Mouse (Mus musculus) lung, embryonic 16.5 days (tissue): Measurements from ENCODE around the gene Ablim1. TPM values are rescaled to one million over a fixed set of nuclear protein-coding genes. Genes with fewer than 3 reads are reported as not detected.

Experiments used
- ATAC-seq: fragments of 200-750 bp; cut with Nextera tagmentation; 2 replicates; pipeline ENCODE4 v1.8.0; 2017; ENCODE audit warnings: low read depth, mild to moderate bottlenecking, moderate library complexity
- H3K27ac ChIP-seq: fragments of 300-500 bp; sonication (generic); 2 replicates; pipeline ENCODE4 v1.5.1; 2014; ENCODE audit warnings: mild to moderate bottlenecking, control low read depth, low read length
- H3K27me3 ChIP-seq: fragments of 300-500 bp; sonication (generic); 2 replicates; pipeline ENCODE4 v1.6.1; 2014; ENCODE audit warnings: low read depth, low read length, mixed read lengths; ENCODE audit not compliant: control insufficient read depth, insufficient read depth
- H3K36me3 ChIP-seq: fragments of 300-500 bp; sonication (generic); 2 replicates; pipeline ENCODE4 v1.6.1; 2014; ENCODE audit warnings: low read length; ENCODE audit not compliant: control insufficient read depth, insufficient read depth
- H3K4me1 ChIP-seq: fragments of 300-500 bp; sonication (generic); replicated peaks from 2 replicates; pipeline ENCODE4 v1.6.1; 2014; ENCODE audit warnings: low read length, mixed read lengths; ENCODE audit not compliant: control insufficient read depth, insufficient read depth
- H3K4me2 ChIP-seq: fragments of 300-500 bp; sonication (generic); 2 replicates; pipeline ENCODE4 v1.6.1; 2014; ENCODE audit warnings: low read depth, low read length, control low read depth
- H3K4me3 ChIP-seq: fragments of 300-500 bp; sonication (generic); 2 replicates; pipeline ENCODE4 v1.5.1; 2014; ENCODE audit warnings: mild to moderate bottlenecking, low read length, control low read depth
- H3K9ac ChIP-seq: fragments of 300-500 bp; sonication (generic); 2 replicates; pipeline ENCODE4 v1.6.1; 2014; ENCODE audit warnings: low read length, control low read depth
- H3K9me3 ChIP-seq: fragments of 300-500 bp; sonication (generic); 2 replicates; pipeline ENCODE4 v1.6.1; 2016; ENCODE audit warnings: low read length; ENCODE audit not compliant: control insufficient read depth
- WGBS: fragments of 180-500 bp; shearing (Covaris S2); extraction: QIAGEN DNeasy Blood & Tissue Kit; methylation state at CpG from one replicate; pipeline ENCODE4 v1.1.7; 2014; 5-methylcytosine and 5-hydroxymethylcytosine counted together
- polyA plus RNA-seq: library from polyadenylated mRNA; unstranded; fragments of >200 nt; fragmentation: Nextera tagmentation; extraction: Ambion mirVana; gene quantifications from 2 replicates; pipeline ENCODE4 v1.2.1, GENCODE M21; 2015

Ablim1 gene
- polyA plus RNA-seq, 1 experiment from 2014 or later: 54.5 TPM

GRCm38 (mm10) chr19:57230996-57231395, 83.7 kb downstream of the Ablim1 start:
- Histone ChIP-seq H3K4me3 (no peak overlapping the region), H3K27ac (no peak overlapping the region), H3K27me3 (no peaks in the 10 kb centered on the region), H3K36me3 (no peaks in the 10 kb centered on the region), H3K4me1 (no peaks in the 10 kb centered on the region), H3K9ac (no peak overlapping the region), H3K4me2 (no peak overlapping the region), H3K9me3 (no peaks in the 10 kb centered on the region)
- WGBS: 52% methylated on average over 4 of the region's 4 CpGs
- no peak for ATAC-seq

GRCm38 (mm10) chr19:57229161-57229560, 85.6 kb downstream of the Ablim1 start:
- no peaks in the 10 kb centered on the region for H3K4me1 ChIP-seq
- H3K27me3 ChIP-seq: no peaks in the 10 kb centered on the region
- H3K4me3 ChIP-seq: no peak overlapping the region
- H3K36me3 ChIP-seq: no peaks in the 10 kb centered on the region
- ATAC-seq: no peak
- no peak overlapping the region for H3K4me2 ChIP-seq
- no peaks in the 10 kb centered on the region for H3K9me3 ChIP-seq
- H3K27ac ChIP-seq: no peak overlapping the region
- H3K9ac ChIP-seq: no peak overlapping the region
- WGBS: 86% methylated on average over 3 of the region's 3 CpGs

GRCm38 (mm10) chr19:57228576-57228975, 86.1 kb downstream of the Ablim1 start:
- H3K27ac ChIP-seq: no peak overlapping the region
- no peak overlapping the region for H3K4me3 ChIP-seq
- no peaks in the 10 kb centered on the region for H3K27me3 ChIP-seq
- no peaks in the 10 kb centered on the region for H3K4me1 ChIP-seq
- H3K9ac ChIP-seq: no peak overlapping the region
- no peak overlapping the region for H3K4me2 ChIP-seq
- no peaks in the 10 kb centered on the region for H3K9me3 ChIP-seq
- no peak for ATAC-seq
- 78% methylated on average over 4 of the region's 4 CpGs for WGBS
- no peaks in the 10 kb centered on the region for H3K36me3 ChIP-seq

- Histone ChIP-seq H3K27me3 (no peaks in the 10 kb centered on the region), H3K36me3 (no peaks in the 10 kb centered on the region), H3K4me3 (no peak overlapping the region), H3K9me3 (no peaks in the 10 kb centered on the region), H3K9ac (no peak overlapping the region), H3K4me1 (0 out of 2 replicates have a peak, but pooled peaks cover 4% of the 10 kb centered on the region), H3K4me2 (no peak overlapping the region), H3K27ac (no peak overlapping the region)
- WGBS: 82% methylated on average over 5 of the region's 5 CpGs
- ATAC-seq: no peak
Measured at GRCm38 (mm10) chr19:57224390-57224789, 90.3 kb downstream of the Ablim1 start.

GRCm38 (mm10) chr19:57223686-57224085, 91.0 kb downstream of the Ablim1 start:
- H3K4me3 ChIP-seq: no peak overlapping the region
- no peaks in the 10 kb centered on the region for H3K36me3 ChIP-seq
- no peak overlapping the region for H3K9ac ChIP-seq
- H3K4me2 ChIP-seq: no peak overlapping the region
- 82% methylated on average over 3 of the region's 3 CpGs for WGBS
- H3K4me1 ChIP-seq: 0 out of 2 replicates have a peak, but pooled peaks cover 4% of the 10 kb centered on the region
- H3K27ac ChIP-seq: no peak overlapping the region
- H3K9me3 ChIP-seq: no peaks in the 10 kb centered on the region
- no peak for ATAC-seq
- no peaks in the 10 kb centered on the region for H3K27me3 ChIP-seq

GRCm38 (mm10) chr19:57222657-57223056, 92.1 kb downstream of the Ablim1 start:
- H3K9me3 ChIP-seq: no peaks in the 10 kb centered on the region
- no peak overlapping the region for H3K9ac ChIP-seq
- no peak for ATAC-seq
- no peak overlapping the region for H3K4me2 ChIP-seq
- WGBS: 94% methylated on average over 6 of the region's 6 CpGs
- 0 out of 2 replicates have a peak, but pooled peaks cover 4% of the 10 kb centered on the region for H3K4me1 ChIP-seq
- no peak overlapping the region for H3K4me3 ChIP-seq
- no peak overlapping the region for H3K27ac ChIP-seq
- no peaks in the 10 kb centered on the region for H3K27me3 ChIP-seq
- H3K36me3 ChIP-seq: no peaks in the 10 kb centered on the region

GRCm38 (mm10) chr19:57221684-57222235, 93.0 kb downstream of the Ablim1 start:
- H3K9me3 ChIP-seq: no peaks in the 10 kb centered on the region
- no peaks in the 10 kb centered on the region for H3K36me3 ChIP-seq
- 0 out of 2 replicates have a peak, but pooled peaks cover 4% of the 10 kb centered on the region for H3K4me1 ChIP-seq
- H3K4me3 ChIP-seq: no peak overlapping the region
- H3K9ac ChIP-seq: no peak overlapping the region
- 41% methylated on average over 7 of the region's 7 CpGs for whole genome bisulfite sequencing
- no peak overlapping the region for H3K4me2 ChIP-seq
- no peak for ATAC-seq
- no peak overlapping the region for H3K27ac ChIP-seq
- no peaks in the 10 kb centered on the region for H3K27me3 ChIP-seq

GRCm38 (mm10) chr19:57219758-57220157, 95.0 kb downstream of the Ablim1 start:
- 0 out of 2 replicates have a peak, but pooled peaks cover 4% of the 10 kb centered on the region for H3K4me1 ChIP-seq
- no peak overlapping the region for H3K4me2 ChIP-seq
- no peaks in the 10 kb centered on the region for H3K36me3 ChIP-seq
- H3K27ac ChIP-seq: no peak overlapping the region
- ATAC-seq: no peak
- 70% methylated on average over 11 of the region's 11 CpGs for WGBS
- no peaks in the 10 kb centered on the region for H3K9me3 ChIP-seq
- H3K27me3 ChIP-seq: no peaks in the 10 kb centered on the region
- H3K4me3 ChIP-seq: no peak overlapping the region
- H3K9ac ChIP-seq: no peak overlapping the region

GRCm38 (mm10) chr19:57217161-57217560, 97.6 kb downstream of the Ablim1 start:
- WGBS: 64% methylated on average over 4 of the region's 4 CpGs
- Histone ChIP-seq H3K4me1 (peaks cover 4% of the 10 kb centered on the region; the same call in 1 of the 2 replicates), H3K4me3 (no peak overlapping the region), H3K9me3 (no peaks in the 10 kb centered on the region), H3K36me3 (no peaks in the 10 kb centered on the region), H3K27me3 (no peaks in the 10 kb centered on the region), H3K27ac (no peak overlapping the region), H3K9ac (no peak overlapping the region), H3K4me2 (no peak overlapping the region)
- ATAC-seq: no peak

GRCm38 (mm10) chr19:57215527-57215926, 99.2 kb downstream of the Ablim1 start:
- no peak for ATAC-seq
- WGBS: 73% methylated on average over 8 of the region's 8 CpGs

More at GRCm38 (mm10) chr19:57215527-57215926, 99.2 kb downstream of the Ablim1 start:
- Histone ChIP-seq H3K9ac (no peak overlapping the region), H3K4me3 (no peak overlapping the region), H3K4me1 (no peaks in the 10 kb centered on the region; the same call in 1 of the 2 replicates), H3K36me3 (no peaks in the 10 kb centered on the region), H3K9me3 (no peaks in the 10 kb centered on the region), H3K27me3 (no peaks in the 10 kb centered on the region), H3K27ac (no peak overlapping the region), H3K4me2 (no peak overlapping the region)
